Mouse (Mus musculus) CD4-positive, CD25-positive, alpha-beta regulatory T cell, adult 9 weeks (primary cell): Measurements from ENCODE around the gene Pin1rt1. TPM values are rescaled to one million over a fixed set of nuclear protein-coding genes. Genes with fewer than 3 reads are reported as not detected.

ENCODE experiments used
- polyA plus RNA-seq: library from polyadenylated mRNA; unstranded; fragments of 100-300 nt; shearing (Covaris generic); gene quantifications from one replicate; pipeline ENCODE4 v1.2.1, GENCODE M21; 2017

The Pin1rt1 gene
- polyA plus RNA-seq = not detected

DNA sequence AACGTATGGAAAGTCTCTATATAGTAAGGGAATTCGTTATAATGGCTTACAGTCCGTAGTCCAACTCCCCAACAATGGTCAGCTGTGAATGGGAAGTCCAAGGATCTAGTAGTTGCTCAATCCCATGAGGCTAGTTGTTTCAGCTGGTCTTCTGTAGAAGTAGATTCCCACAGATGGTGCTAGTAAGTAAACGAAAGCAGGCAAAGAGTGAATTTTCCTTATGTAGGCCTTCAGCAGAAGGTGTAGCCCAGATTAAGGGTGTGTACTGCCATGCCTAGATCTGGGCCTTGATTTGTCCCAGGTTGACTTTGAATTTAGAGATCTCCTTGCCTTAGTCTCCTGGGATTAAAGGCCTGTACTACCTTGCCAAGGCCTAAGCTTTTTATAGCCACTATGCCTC, at the start of gene Pin1rt1:
Gene Pin1rt1 (minus strand): TSS at position 101 of the 400 bp plus-strand sequence.

GRCm38 (mm10) chr2:104742741-104743064, 26.5 kb upstream of the Pin1rt1 start, which contains the start of gene Depdc7:
TSS of gene Depdc7 (minus strand) at chr2:104742878.

GRCm38 (mm10) chr2:104711585-104712485, 4.3 kb downstream of the Pin1rt1 start, which contains the start of gene Tcp11l1:
TSS of gene Tcp11l1 (minus strand) at chr2:104712169.

Other genes starting within 250 kb of the Pin1rt1 start
- 9.5 TPM for gene Hipk3, start 221.9 kb downstream of the Pin1rt1 start, polyA plus RNA-seq
- gene Cstf3, start 125.9 kb downstream of the Pin1rt1 start, polyA plus RNA-seq = 77.1 TPM
- 0.14 TPM for gene Tcp11l1, start 4.2 kb downstream of the Pin1rt1 start, polyA plus RNA-seq
- gene Depdc7, start 26.5 kb upstream of the Pin1rt1 start, polyA plus RNA-seq = not detected
- gene Qser1, start 100.4 kb upstream of the Pin1rt1 start, polyA plus RNA-seq = 0.74 TPM
- gene Prrg4, start 133.5 kb upstream of the Pin1rt1 start, polyA plus RNA-seq = 1.9 TPM
- gene Ccdc73, start 151.4 kb upstream of the Pin1rt1 start, polyA plus RNA-seq = 3.4 TPM